Mouse (Mus musculus) spleen, adult 2 months (tissue): Measurements from ENCODE around the gene Cir1. TPM values are rescaled to one million over a fixed set of nuclear protein-coding genes. Genes with fewer than 3 reads are reported as not detected.
A peak's percentile ranks its signal among the peaks of the same experiment; 100 is the strongest.

Experiments
- DNase-seq, 2 experiments: peaks; one replicate each; pipeline versions ENCODE4 v3.0.0 to v3.0.0-alpha.2; 2012 to 2021; ENCODE audit warnings: low spot score in 2 of 2, low read depth in 1 of 2
- H3K27ac ChIP-seq: fragments of 200-500 bp; 2 replicates; pipeline ENCODE4 v1.5.1; 2012; ENCODE audit warnings: low read length, inconsistent platforms; ENCODE audit not compliant: insufficient read depth
- H3K27me3 ChIP-seq: fragments of 200-500 bp; 2 replicates; pipeline ENCODE4 v1.6.1; 2012; ENCODE audit warnings: mild to moderate bottlenecking, moderate library complexity, low read length, inconsistent platforms; ENCODE audit not compliant: control insufficient read depth, insufficient read depth
- H3K36me3 ChIP-seq: fragments of 200-500 bp; 2 replicates; pipeline ENCODE4 v1.6.1; 2012; ENCODE audit warnings: mild to moderate bottlenecking, low read length, inconsistent platforms; ENCODE audit not compliant: control insufficient read depth, insufficient read depth
- H3K4me1 ChIP-seq: fragments of 200-500 bp; 2 replicates; pipeline ENCODE4 v1.6.1; 2011; ENCODE audit warnings: inconsistent platforms; ENCODE audit not compliant: control insufficient read depth, insufficient read depth, insufficient read length
- H3K4me3 ChIP-seq: fragments of 200-500 bp; 2 replicates; pipeline ENCODE4 v1.5.1; 2011; ENCODE audit warnings: mild to moderate bottlenecking, inconsistent platforms; ENCODE audit not compliant: insufficient read depth, insufficient read length; ENCODE audit errors: extremely low read depth
- CTCF ChIP-seq: fragments of 200-500 bp; IDR thresholded peaks from 2 replicates; pipeline ENCODE4 v1.5.1; 2011; ENCODE audit warnings: mild to moderate bottlenecking, inconsistent platforms; ENCODE audit not compliant: insufficient read depth, insufficient read length, insufficient replicate concordance; ENCODE audit errors: extremely low read depth
- POLR2A ChIP-seq: fragments of 200-500 bp; IDR thresholded peaks from 2 replicates; pipeline ENCODE4 v1.6.1; 2011; ENCODE audit warnings: low read depth, low read length, inconsistent platforms
- WGBS: fragments of 180-500 bp; shearing (Covaris S2); methylation state at CpG from one replicate; pipeline ENCODE4 v1.1.7; 2018; 5-methylcytosine and 5-hydroxymethylcytosine counted together
- polyA plus RNA-seq: library from polyadenylated mRNA; depleted of rRNA; stranded (reverse); fragments of >200 nt; gene quantifications from 2 replicates; pipeline ENCODE4 v1.2.3, GENCODE M21; 2012; rRNA removed

The Cir1 gene
- polyA plus RNA-seq = 1.3 and 1.5 TPM in 2 replicates

- H3K27me3 ChIP-seq = no peaks in the 10 kb centered on the region
- H3K4me1 ChIP-seq = peaks cover 3% of the 10 kb centered on the region; the same call in 1 of the 2 replicates
- H3K4me3 ChIP-seq = peak within 1 kb of the TSS; percentile 83
- H3K27ac ChIP-seq = peak within 1 kb of the TSS; percentile 81
- peaks cover 16% of the 10 kb centered on the region for H3K36me3 ChIP-seq
- peak; percentile 95 to 96 for DNase-seq
- under 1% methylated on average over 64 of the region's 64 CpGs for WGBS
- TF ChIP-seq CTCF = no peak
- peak; percentile 90 for TF ChIP-seq POLR2A
Measured at GRCm38 (mm10) chr2:73312152-73313116, at the start of gene Cir1, which contains the start of gene Scrn3. TSS of gene Cir1 (minus strand) at chr2:73312701. TSS of gene Scrn3 (plus strand) at chr2:73312601.

DNA sequence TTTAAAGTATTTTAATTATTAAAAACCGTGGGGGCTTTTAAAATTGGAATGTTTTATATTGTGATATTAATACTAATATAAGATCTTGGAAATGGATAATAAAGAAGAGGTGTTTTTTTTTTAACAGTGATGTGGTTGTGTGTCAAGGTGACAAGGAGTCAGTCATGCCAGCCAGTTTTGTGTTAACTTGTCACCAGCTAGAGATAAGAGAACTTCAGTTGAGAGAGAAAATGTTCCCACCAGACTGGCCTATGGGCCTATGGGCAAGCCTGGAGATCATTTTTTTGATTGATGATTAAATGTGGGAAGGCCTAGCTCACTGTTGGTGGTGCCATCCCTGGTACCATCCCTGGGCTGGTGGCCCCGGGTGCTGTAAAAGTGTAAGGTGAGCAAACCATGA, 48.0 kb upstream of the Cir1 start:
- Histone ChIP-seq H3K4me1 (no peaks in the 10 kb centered on the region), H3K27ac (no peak overlapping the region), H3K4me3 (no peak overlapping the region), H3K36me3 (peaks cover 18% of the 10 kb centered on the region), H3K27me3 (no peaks in the 10 kb centered on the region)
- WGBS = 88% methylated on average over 2 of the region's 2 CpGs
- DNase-seq = no peak
- TF ChIP-seq POLR2A (no peak), CTCF (no peak)

GRCm38 (mm10) chr2:73359941-73360340, 47.4 kb upstream of the Cir1 start:
- WGBS = 89% methylated on average over 5 of the region's 5 CpGs
- Histone ChIP-seq H3K4me1 (no peaks in the 10 kb centered on the region), H3K4me3 (no peak overlapping the region), H3K27me3 (no peaks in the 10 kb centered on the region), H3K27ac (no peak overlapping the region), H3K36me3 (peaks cover 17% of the 10 kb centered on the region)
- DNase-seq = no peak
- no peak for TF ChIP-seq POLR2A
- TF ChIP-seq CTCF = no peak

DNA sequence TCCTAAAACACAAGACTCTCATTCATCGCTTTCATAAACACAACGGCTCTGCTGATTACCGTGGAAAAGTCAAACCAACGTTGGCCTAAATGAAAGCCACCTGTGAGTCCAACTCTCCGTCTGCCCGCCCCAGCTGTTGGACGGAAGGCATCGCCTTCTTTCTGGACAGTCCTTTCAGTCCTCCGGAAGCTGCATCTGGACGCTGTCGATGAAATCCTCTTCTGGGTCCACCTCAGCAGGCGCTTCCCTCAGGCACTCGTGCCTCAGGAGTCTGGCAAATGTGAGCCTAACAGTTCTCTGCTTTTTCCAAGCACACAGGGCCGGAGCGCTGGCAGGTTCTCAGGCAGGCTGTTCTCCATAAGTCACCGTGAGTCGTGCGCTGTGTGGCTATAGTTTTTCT, 44.5 kb upstream of the Cir1 start:
- 92% methylated on average over 18 of the region's 18 CpGs for WGBS
- no peaks in the 10 kb centered on the region for H3K27me3 ChIP-seq
- no peak for DNase-seq
- H3K27ac ChIP-seq = no peak overlapping the region
- H3K4me3 ChIP-seq = no peak overlapping the region
- H3K36me3 ChIP-seq = peaks cover 19% of the 10 kb centered on the region
- TF ChIP-seq CTCF (no peak), POLR2A (no peak)
- no peaks in the 10 kb centered on the region for H3K4me1 ChIP-seq

DNA sequence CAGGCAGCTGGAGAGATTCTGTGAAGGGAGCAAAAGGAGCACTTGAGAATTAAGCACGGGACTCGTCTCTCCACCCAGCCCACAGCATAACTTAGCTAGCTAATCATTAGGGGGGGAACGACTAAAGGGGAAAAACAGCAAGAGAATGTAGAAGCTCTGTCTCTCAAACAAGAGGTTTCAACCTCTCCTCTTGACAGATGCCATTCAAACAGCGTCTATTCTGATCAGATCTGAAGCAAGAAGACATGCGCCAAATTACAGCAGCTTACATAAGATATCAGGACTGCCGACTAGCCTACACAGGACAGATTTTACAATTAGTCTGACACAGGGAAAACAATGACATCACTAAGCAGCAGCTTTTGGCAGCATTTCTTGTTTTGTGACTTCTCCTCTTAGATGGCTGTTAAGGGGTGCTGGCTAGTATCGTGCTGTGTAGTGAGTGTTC, 39.5 kb upstream of the Cir1 start:
- Histone ChIP-seq H3K36me3 (peaks cover 14% of the 10 kb centered on the region), H3K4me1 (no peaks in the 10 kb centered on the region), H3K27ac (no peak overlapping the region), H3K27me3 (no peaks in the 10 kb centered on the region), H3K4me3 (no peak overlapping the region)
- 74% methylated on average over 7 of the region's 7 CpGs for WGBS
- TF ChIP-seq POLR2A (no peak), CTCF (no peak)
- no peak for DNase-seq

- no peak for DNase-seq
- Histone ChIP-seq H3K4me3 (no peak overlapping the region), H3K27ac (no peak overlapping the region), H3K27me3 (no peaks in the 10 kb centered on the region), H3K36me3 (peaks cover 16% of the 10 kb centered on the region), H3K4me1 (no peaks in the 10 kb centered on the region)
- no peak for TF ChIP-seq POLR2A
- TF ChIP-seq CTCF = no peak
- WGBS = 69% methylated on average over 5 of the region's 5 CpGs
Measured at GRCm38 (mm10) chr2:73351496-73351895, 39.0 kb upstream of the Cir1 start.

DNA sequence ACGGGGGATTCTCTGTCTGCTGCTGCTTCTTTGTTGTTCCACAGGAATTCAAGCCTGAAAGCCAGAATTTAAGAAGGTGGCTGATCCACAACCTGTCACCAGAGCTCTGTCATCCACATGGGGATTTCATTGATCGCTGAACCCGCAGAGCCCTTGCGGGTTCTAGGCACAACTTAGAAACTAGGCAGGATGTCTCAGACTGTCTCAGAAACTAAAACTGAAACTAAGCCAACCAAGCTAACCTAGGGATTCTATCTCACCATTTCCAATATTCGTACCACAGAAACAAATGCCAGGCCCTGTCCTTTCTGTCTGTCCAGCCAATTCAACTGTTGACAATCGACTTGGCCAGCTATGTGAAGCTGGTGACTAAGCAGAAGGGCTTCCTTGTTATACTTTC, 35.7 kb upstream of the Cir1 start:
- H3K4me3 ChIP-seq = no peak overlapping the region
- DNase-seq = no peak
- no peak overlapping the region for H3K27ac ChIP-seq
- peaks cover 14% of the 10 kb centered on the region for H3K36me3 ChIP-seq
- 88% methylated on average over 6 of the region's 6 CpGs for WGBS
- H3K27me3 ChIP-seq = no peaks in the 10 kb centered on the region
- H3K4me1 ChIP-seq = no peaks in the 10 kb centered on the region
- TF ChIP-seq CTCF (no peak), POLR2A (no peak)
